Mouse (Mus musculus) MEL (cell line): ENCODE data around the gene Clip3. TPM values are rescaled to one million over a fixed set of nuclear protein-coding genes. Genes with fewer than 3 reads are reported as not detected.

Source experiments
- DNase-seq: peaks from one replicate; pipeline ENCODE4 v3.0.0; 2011; ENCODE audit warnings: low read depth, low spot score
- H3K27ac ChIP-seq: 2 replicates; pipeline ENCODE4 v1.5.1; 2012; ENCODE audit warnings: low read depth, mild to moderate bottlenecking, control low read depth, low read length, moderate library complexity; ENCODE audit not compliant: control insufficient read depth
- H3K27me3 ChIP-seq, 2 experiments: fragments of 150-350 bp in 1 of 2; sonication (generic) in 1 of 2; 2 replicates each; pipeline ENCODE4 v1.6.1; 2012; ENCODE audit warnings: low read length in 2 of 2, mild to moderate bottlenecking in 2 of 2, improper control_type of control experiment in 1 of 2, moderate library complexity in 1 of 2; ENCODE audit not compliant: insufficient read depth in 2 of 2, control insufficient read depth in 1 of 2
- H3K36me3 ChIP-seq, 2 experiments: 2 replicates each; pipeline ENCODE4 v1.6.1; 2012 to 2014; ENCODE audit warnings: low read length in 2 of 2, improper control_type of control experiment in 1 of 2, inconsistent platforms in 1 of 2, mild to moderate bottlenecking in 1 of 2; ENCODE audit not compliant: insufficient read depth in 2 of 2, control insufficient read depth in 1 of 2
- H3K4me1 ChIP-seq, 2 experiments: fragments of 150-350 bp in 1 of 2; sonication (generic) in 1 of 2; 2 replicates each; pipeline ENCODE4 v1.6.1; 2012; ENCODE audit warnings: low read length in 2 of 2, improper control_type of control experiment in 1 of 2, mild to moderate bottlenecking in 1 of 2; ENCODE audit not compliant: insufficient read depth in 2 of 2, control insufficient read depth in 1 of 2
- H3K4me3 ChIP-seq, 2 experiments: fragments of 150-350 bp in 1 of 2; sonication (generic) in 1 of 2; 2 replicates each; pipeline ENCODE4 v1.5.1; 2012; ENCODE audit warnings: low read depth in 2 of 2, low read length in 2 of 2, mild to moderate bottlenecking in 2 of 2, moderate library complexity in 2 of 2, control low read depth in 1 of 2, improper control_type of control experiment in 1 of 2; ENCODE audit not compliant: control insufficient read depth in 1 of 2, insufficient read depth in 1 of 2
- H3K79me2 ChIP-seq: 2 replicates; pipeline ENCODE4 v1.6.1; 2012; ENCODE audit warnings: mild to moderate bottlenecking, low read length, moderate library complexity; ENCODE audit not compliant: control insufficient read depth, poor library complexity, insufficient read depth
- H3K9ac ChIP-seq: 2 replicates; pipeline ENCODE4 v1.6.1; 2012; ENCODE audit warnings: low read depth, mild to moderate bottlenecking, control low read depth, low read length, moderate library complexity; ENCODE audit not compliant: control insufficient read depth, poor library complexity, severe bottlenecking
- H3K9me3 ChIP-seq: fragments of 150-350 bp; sonication (generic); replicated peaks from 2 replicates; pipeline ENCODE4 v1.6.1; 2012; ENCODE audit warnings: mild to moderate bottlenecking, low read length, improper control_type of control experiment, moderate library complexity; ENCODE audit not compliant: insufficient read depth
- CHD1 ChIP-seq: IDR thresholded peaks from 2 replicates; pipeline ENCODE4 v1.6.1; 2012; ENCODE audit warnings: low read depth, mild to moderate bottlenecking, inconsistent platforms, low read length, improper control_type of control experiment
- CTCF ChIP-seq, 3 experiments: IDR thresholded peaks in 2 of 3; conservative IDR thresholded peaks in 1 of 3; 2 replicates each; pipeline ENCODE4 v1.5.1; 2011 to 2012; ENCODE audit warnings: low read length in 3 of 3, low read depth in 2 of 3, mild to moderate bottlenecking in 2 of 3, improper control_type of control experiment in 1 of 3, inconsistent platforms in 1 of 3, mixed read lengths in 1 of 3, moderate library complexity in 1 of 3; ENCODE audit not compliant: control insufficient read depth in 1 of 3, insufficient read depth in 1 of 3, poor library complexity in 1 of 3, severe bottlenecking in 1 of 3
- E2F4 ChIP-seq: IDR thresholded peaks from 2 replicates; pipeline ENCODE4 v1.6.1; 2011; ENCODE audit warnings: low read depth, low read length, improper control_type of control experiment, borderline replicate concordance
- ELF1 ChIP-seq: IDR thresholded peaks from 2 replicates; pipeline ENCODE4 v1.6.1; 2014; ENCODE audit warnings: low read depth, mild to moderate bottlenecking, inconsistent platforms, low read length, improper control_type of control experiment, moderate library complexity
- ETS1 ChIP-seq: IDR thresholded peaks from 2 replicates; pipeline ENCODE4 v1.6.1; 2012; ENCODE audit warnings: low read depth, mild to moderate bottlenecking, inconsistent platforms, low read length, improper control_type of control experiment, moderate library complexity
- GABPA ChIP-seq: IDR thresholded peaks from 2 replicates; pipeline ENCODE4 v1.6.1; 2012; ENCODE audit warnings: low read depth, mild to moderate bottlenecking, inconsistent platforms, low read length, improper control_type of control experiment, moderate library complexity
- GATA1 ChIP-seq: IDR thresholded peaks from 2 replicates; pipeline ENCODE4 v1.6.1; 2011; ENCODE audit warnings: low read depth, low read length, improper control_type of control experiment
- HCFC1 ChIP-seq: IDR thresholded peaks from 2 replicates; pipeline ENCODE4 v1.6.1; 2012; ENCODE audit warnings: low read depth, mild to moderate bottlenecking, inconsistent platforms, low read length, improper control_type of control experiment, moderate library complexity
- JUND ChIP-seq: IDR thresholded peaks from 2 replicates; pipeline ENCODE4 v1.6.1; 2011; ENCODE audit warnings: low read depth, mild to moderate bottlenecking, improper control_type of control experiment, low read length
- KAT2A ChIP-seq: conservative IDR thresholded peaks from 2 replicates; pipeline ENCODE4 v1.6.1; 2012; ENCODE audit warnings: low read depth, low read length, improper control_type of control experiment, inconsistent platforms
- MAFK ChIP-seq: IDR thresholded peaks from 2 replicates; pipeline ENCODE4 v1.6.1; 2011; ENCODE audit warnings: low read depth, mild to moderate bottlenecking, low read length, improper control_type of control experiment, borderline replicate concordance
- MAX ChIP-seq: IDR thresholded peaks from 2 replicates; pipeline ENCODE4 v1.6.1; 2011; ENCODE audit warnings: low read length, improper control_type of control experiment
- MYB ChIP-seq: IDR thresholded peaks from 2 replicates; pipeline ENCODE4 v1.6.1; 2011; ENCODE audit warnings: mild to moderate bottlenecking, low read depth, low read length, improper control_type of control experiment
- MYC ChIP-seq: IDR thresholded peaks from 2 replicates; pipeline ENCODE4 v1.6.1; 2011; ENCODE audit warnings: low read depth, mild to moderate bottlenecking, low read length, improper control_type of control experiment, moderate library complexity
- POLR2A ChIP-seq, 2 experiments: IDR thresholded peaks; 2 replicates each; pipeline ENCODE4 v1.6.1; 2011 to 2012; ENCODE audit warnings: low read length in 2 of 2, mild to moderate bottlenecking in 2 of 2, control low read depth in 1 of 2, improper control_type of control experiment in 1 of 2, low read depth in 1 of 2, moderate library complexity in 1 of 2; ENCODE audit not compliant: control insufficient read depth in 1 of 2, insufficient read depth in 1 of 2, poor library complexity in 1 of 2
- POLR2AphosphoS2 ChIP-seq: IDR thresholded peaks from 2 replicates; pipeline ENCODE4 v1.6.1; 2011; ENCODE audit warnings: low read length, improper control_type of control experiment
- POLR2AphosphoS5 ChIP-seq: IDR thresholded peaks from 2 replicates; pipeline ENCODE4 v1.6.1; 2012; ENCODE audit warnings: low read depth, borderline replicate concordance, mild to moderate bottlenecking, inconsistent platforms, low read length, moderate library complexity, mixed read lengths
- RAD21 ChIP-seq: IDR thresholded peaks from 2 replicates; pipeline ENCODE4 v1.6.1; 2011; ENCODE audit warnings: mild to moderate bottlenecking, low read depth, low read length, improper control_type of control experiment
- SIN3A ChIP-seq: IDR thresholded peaks from 2 replicates; pipeline ENCODE4 v1.6.1; 2012; ENCODE audit warnings: low read length, improper control_type of control experiment, inconsistent platforms
- SMC3 ChIP-seq: IDR thresholded peaks from 2 replicates; pipeline ENCODE4 v1.6.1; 2011; ENCODE audit warnings: low read depth, low read length, improper control_type of control experiment
- TAL1 ChIP-seq: IDR thresholded peaks from 2 replicates; pipeline ENCODE4 v1.6.1; 2012; ENCODE audit warnings: mild to moderate bottlenecking, inconsistent platforms, low read length, moderate library complexity, mixed read lengths
- TBP ChIP-seq: IDR thresholded peaks from 2 replicates; pipeline ENCODE4 v1.8.0; 2011; ENCODE audit warnings: low read depth, low read length, improper control_type of control experiment
- TCF12 ChIP-seq: IDR thresholded peaks from 2 replicates; pipeline ENCODE4 v1.6.1; 2014; ENCODE audit warnings: low read depth, mild to moderate bottlenecking, inconsistent platforms, low read length, improper control_type of control experiment, moderate library complexity
- UBTF ChIP-seq: IDR thresholded peaks from 2 replicates; pipeline ENCODE4 v1.6.1; 2012; ENCODE audit warnings: low read depth, mild to moderate bottlenecking, inconsistent platforms, low read length, improper control_type of control experiment, moderate library complexity, borderline replicate concordance; ENCODE audit not compliant: insufficient read depth
- USF2 ChIP-seq, 2 experiments: IDR thresholded peaks; 2 replicates each; pipeline ENCODE4 v1.6.1; 2011 to 2012; ENCODE audit warnings: improper control_type of control experiment in 2 of 2, low read length in 2 of 2, borderline replicate concordance in 1 of 2, inconsistent platforms in 1 of 2, low read depth in 1 of 2, mild to moderate bottlenecking in 1 of 2; ENCODE audit not compliant: insufficient read depth in 1 of 2
- ZC3H11A ChIP-seq: IDR thresholded peaks from 2 replicates; pipeline ENCODE4 v1.6.1; 2012; ENCODE audit warnings: low read depth, mild to moderate bottlenecking, inconsistent platforms, low read length, improper control_type of control experiment
- ZKSCAN1 ChIP-seq: IDR thresholded peaks from 2 replicates; pipeline ENCODE4 v1.6.1; 2012; ENCODE audit warnings: low read depth, mild to moderate bottlenecking, inconsistent platforms, low read length, improper control_type of control experiment, moderate library complexity
- ZNF384 ChIP-seq: IDR thresholded peaks from 2 replicates; pipeline ENCODE4 v1.6.1; 2012; ENCODE audit warnings: low read depth, mild to moderate bottlenecking, inconsistent platforms, low read length, improper control_type of control experiment
- polyA plus RNA-seq, 2 experiments: library from polyadenylated mRNA; stranded (reverse) in 1 of 2; unstranded in 1 of 2; fragments of >175 nt in 1 of 2; fragments of >200 nt in 1 of 2; gene quantifications; 2 replicates each; pipeline versions ENCODE4 v1.2.1 to v1.2.4; 2012; ENCODE audit warnings: low replicate concordance in 2 of 2, low read depth in 1 of 2; ENCODE audit not compliant: insufficient read length in 2 of 2, insufficient read depth in 1 of 2, missing spikeins in 1 of 2
- total RNA-seq: library from RNA; depleted of rRNA; stranded (reverse); fragments of 300-350 nt; gene quantifications from 2 replicates; pipeline ENCODE4 v1.2.3, GENCODE M21; 2012

Clip3 gene
- total and polyA plus RNA-seq, 3 experiments: 0.19 TPM; not detected in 2

DNA sequence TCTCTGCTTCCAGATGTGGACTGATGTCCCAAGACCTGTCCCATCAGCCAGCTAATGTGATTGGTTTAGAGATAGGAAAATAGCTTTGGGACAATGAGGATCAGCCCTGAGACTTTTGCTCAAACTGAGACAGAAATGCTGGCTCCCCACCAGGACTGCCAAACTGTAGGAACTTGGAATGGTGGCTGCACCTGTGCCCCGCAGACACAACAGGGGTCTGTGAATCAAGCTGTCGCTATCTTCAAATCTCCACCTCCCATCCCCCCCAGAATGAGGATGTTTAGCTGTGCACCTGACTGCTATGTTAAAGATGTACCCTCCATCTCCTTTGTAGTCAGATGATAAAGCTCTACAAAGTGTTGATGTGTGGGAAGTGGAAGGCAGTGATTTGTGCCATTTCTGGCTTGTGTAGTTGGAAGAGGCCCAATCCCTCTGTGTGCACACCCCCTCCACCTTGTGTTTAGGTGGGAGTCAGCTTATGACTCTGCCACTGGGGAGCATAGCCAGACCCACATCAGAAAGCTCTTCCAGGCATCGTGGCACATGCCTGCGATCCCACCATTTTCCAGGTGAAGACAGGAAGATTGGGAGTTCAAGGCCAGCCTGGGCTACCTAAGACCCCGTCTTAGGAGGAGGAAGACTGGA is 32.9 kb downstream of the Clip3 start:
- H3K4me3 ChIP-seq: no peak overlapping the region
- H3K36me3 ChIP-seq: peaks cover 0 to 10% of the 10 kb centered on the region in 2 experiments; a peak in 2 of 4 replicates
- H3K27ac ChIP-seq: no peak overlapping the region
- H3K4me1 ChIP-seq: peaks cover 0 to 7% of the 10 kb centered on the region in 2 experiments; a peak in 2 of 4 replicates
- DNase-seq: no peak
- no peaks in the 10 kb centered on the region for H3K9me3 ChIP-seq
- peaks cover 7% of the 10 kb centered on the region; the same call in 1 of the 2 replicates for H3K79me2 ChIP-seq
- peaks cover 0 to 2% of the 10 kb centered on the region in 2 experiments; a peak in 3 of 4 replicates for H3K27me3 ChIP-seq
- TF ChIP-seq KAT2A: no peak
- TF ChIP-seq POLR2AphosphoS5: no peak
- no peak for TF ChIP-seq MAFK
- TF ChIP-seq ELF1: no peak
- TF ChIP-seq UBTF: no peak
- no peak for TF ChIP-seq ZKSCAN1
- no peak for TF ChIP-seq MYC
- no peak for TF ChIP-seq USF2 (IDR thresholded peaks at IDR 0.05; ENCODE audit: borderline replicate concordance in 1 of 2, insufficient read depth in 1 of 2, low read depth in 1 of 2, low read length in 2 of 2)
- no peak for TF ChIP-seq POLR2AphosphoS2
- TF ChIP-seq MYB: no peak
- no peak for TF ChIP-seq ETS1
- TF ChIP-seq TBP: no peak
- no peak for TF ChIP-seq JUND
- no peak for TF ChIP-seq HCFC1
- no peak for TF ChIP-seq POLR2A (IDR thresholded peaks at IDR 0.05; ENCODE audit: control insufficient read depth in 1 of 2, insufficient read depth in 1 of 2, low read depth in 1 of 2, low read length in 2 of 2, poor library complexity in 1 of 2)
- no peak for TF ChIP-seq TAL1
- no peak for TF ChIP-seq GATA1
- TF ChIP-seq GABPA: no peak
- TF ChIP-seq SIN3A: no peak
- no peak overlapping the region for H3K9ac ChIP-seq

DNA sequence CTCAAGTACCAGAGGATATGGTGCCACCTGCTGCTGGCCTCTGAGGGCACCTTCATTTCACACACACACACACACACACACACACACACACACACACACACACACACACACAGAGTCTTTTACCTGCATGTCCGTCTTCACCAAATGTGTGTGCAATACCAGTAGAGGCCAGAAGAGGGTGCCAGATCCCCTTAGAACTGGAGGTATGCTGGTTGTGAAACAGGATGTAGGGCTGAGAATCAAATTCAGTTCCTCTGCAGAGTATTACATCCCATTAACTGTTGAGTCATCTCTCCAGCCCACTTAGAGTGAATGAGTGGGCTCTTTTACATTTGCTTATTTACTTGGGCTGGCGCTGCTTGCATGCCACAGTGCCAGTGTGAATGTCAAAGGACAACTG is 33.8 kb downstream of the Clip3 start:
- H3K9me3 ChIP-seq: no peaks in the 10 kb centered on the region
- peaks cover 7% of the 10 kb centered on the region; the same call in 1 of the 2 replicates for H3K79me2 ChIP-seq
- peak; percentile 88 for DNase-seq
- peaks cover 0 to 10% of the 10 kb centered on the region in 2 experiments; a peak in 2 of 4 replicates for H3K36me3 ChIP-seq
- H3K4me3 ChIP-seq: no peak overlapping the region
- H3K27ac ChIP-seq: no peak overlapping the region
- no peak overlapping the region for H3K9ac ChIP-seq
- H3K27me3 ChIP-seq: peaks cover 0 to 2% of the 10 kb centered on the region in 2 experiments; a peak in 3 of 4 replicates
- TF ChIP-seq ZNF384 (no peak), RAD21 (peak; percentile 55), ZC3H11A (0 out of 2 replicates have a peak, but pooled peaks have one; percentile 28), UBTF (no peak), KAT2A (no peak), CTCF (IDR thresholded peaks at IDR 0.05 in 2 of 3, conservative IDR thresholded peaks at IDR 0.05 in 1 of 3; ENCODE audit: control insufficient read depth in 1 of 3, insufficient read depth in 1 of 3, low read depth in 2 of 3, low read length in 3 of 3, poor library complexity in 1 of 3, severe bottlenecking in 1 of 3) (peak; percentile 66 to 75 (median 67)), TBP (no peak), POLR2AphosphoS5 (no peak), MAX (no peak), JUND (no peak), SMC3 (peak; percentile 61), CHD1 (no peak), TCF12 (no peak), E2F4 (no peak), SIN3A (0 out of 2 replicates have a peak, but pooled peaks have one; percentile 30)
- peaks cover 0 to 7% of the 10 kb centered on the region in 2 experiments; a peak in 1 of 4 replicates for H3K4me1 ChIP-seq
